Mouse (Mus musculus) mouse embryonic stem cell (cell line): ENCODE data around the gene 3110082J24Rik.
"Not testable (repeated sequence)": the region's sequence is repeated elsewhere in the genome, so short reads cannot be mapped to it uniquely, and the experiment has no call there.

Source experiments
- in situ Hi-C, 2 experiments: fragments of 300-500 bp; cut with MboI; formaldehyde crosslinking; loops; 1 replicate in 1 of 2; 3 replicates in 1 of 2; pipeline ENCODE4 v1.14.3; 2019 to 2020; ENCODE audit warnings: low sequenced_read_pairs in 2 of 2, low pct_unique_long_range_greater_than_20kb in 1 of 2, mixed read lengths in 1 of 2; ENCODE audit not compliant: unreplicated experiment in 1 of 2

3110082J24Rik gene

DNA sequence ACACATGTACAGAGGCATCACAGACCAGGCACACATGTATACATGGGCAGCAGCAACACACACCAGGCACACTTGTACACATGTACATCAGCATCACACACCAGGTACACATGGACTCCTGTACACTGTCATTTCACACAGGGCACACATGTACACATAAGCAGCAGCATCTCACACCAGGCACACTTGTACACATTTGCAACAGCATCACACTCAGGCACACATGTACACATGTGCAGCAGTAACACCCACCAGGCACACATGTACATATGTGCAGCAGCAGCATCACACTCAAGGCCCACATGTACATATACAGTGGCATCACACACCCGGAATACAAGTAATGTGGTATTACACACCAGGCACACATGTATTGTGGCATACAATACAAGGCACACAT lies 7.6 kb downstream of the 3110082J24Rik start:
- in situ Hi-C loops = no loop called here

DNA sequence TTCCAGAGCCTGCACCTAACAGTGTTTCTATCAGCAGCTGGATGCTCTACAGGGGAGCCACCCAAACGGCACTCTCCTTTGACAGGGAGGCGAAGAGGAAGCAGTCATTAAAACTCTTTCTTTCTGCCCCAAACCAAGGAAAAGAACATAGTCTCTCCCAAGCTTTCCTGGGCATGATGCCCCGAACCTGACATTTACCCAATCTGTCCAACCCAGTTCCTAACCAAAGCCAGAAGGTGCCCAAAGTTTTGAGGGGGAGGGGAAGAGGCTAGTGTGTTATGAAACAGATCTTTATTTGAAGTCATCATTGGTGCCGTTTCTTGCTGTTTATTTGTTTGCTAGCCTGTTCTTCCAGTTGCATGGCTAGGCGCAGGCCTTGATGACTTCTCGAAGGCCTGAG lies 10.2 kb downstream of the 3110082J24Rik start:
- in situ Hi-C loops = no loop called here

GRCm38 (mm10) chr5:30094399-30094798 lies 11.5 kb downstream of the 3110082J24Rik start:
- in situ Hi-C loops = no loop called here

DNA sequence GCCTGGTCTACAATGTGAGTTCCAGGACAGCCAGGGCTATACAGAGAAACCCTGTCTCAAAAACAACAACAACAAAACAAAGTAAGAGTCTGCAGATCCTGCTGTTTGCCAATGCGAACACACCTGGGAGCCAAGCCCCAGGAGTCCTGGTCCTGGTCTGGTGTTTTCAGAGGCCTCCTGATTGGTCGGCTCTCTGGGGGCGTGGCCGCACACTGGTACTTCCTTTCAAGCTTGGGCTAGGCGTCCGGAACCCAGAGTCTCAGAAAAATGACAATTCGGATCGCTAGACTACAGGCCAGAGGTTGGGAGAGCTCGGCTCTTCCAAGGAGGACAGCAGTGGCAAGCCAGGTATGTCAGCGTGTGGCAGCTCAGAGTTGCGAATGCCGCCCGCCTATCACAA lies 13.2 kb downstream of the 3110082J24Rik start:
- in situ Hi-C loops = no loop called here

- in situ Hi-C loops = no loop called here
Measured at GRCm38 (mm10) chr5:30072825-30073821, 32.8 kb downstream of the 3110082J24Rik start, which contains the start of gene Tyms. TSS of gene Tyms (minus strand) at chr5:30073617.

DNA sequence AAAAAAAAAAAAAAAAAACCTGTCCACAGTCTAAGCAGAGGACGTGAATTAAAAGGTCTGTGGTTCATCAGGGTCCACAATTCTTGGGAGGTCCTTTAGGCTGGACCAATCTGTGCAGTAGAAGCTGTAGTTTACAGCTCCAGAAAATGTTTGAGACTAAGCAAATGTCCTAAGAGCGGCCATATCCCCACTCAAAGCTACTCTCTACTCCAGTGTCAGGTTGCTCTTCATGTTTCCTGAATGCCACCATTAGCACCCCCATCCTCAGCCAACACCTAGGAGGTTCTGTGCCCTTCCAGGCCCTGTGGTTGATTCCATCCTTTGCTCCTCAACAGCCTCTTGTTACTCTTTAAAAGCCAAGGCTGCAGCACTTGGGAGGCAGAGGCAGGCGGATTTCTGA lies 33.5 kb downstream of the 3110082J24Rik start:
- in situ Hi-C loops = no loop called here

- in situ Hi-C loops = no loop called here
Measured at GRCm38 (mm10) chr5:30071677-30072076, 34.2 kb downstream of the 3110082J24Rik start.

GRCm38 (mm10) chr5:30067726-30068125 lies 38.2 kb downstream of the 3110082J24Rik start:
- in situ Hi-C loops = no loop called here

DNA sequence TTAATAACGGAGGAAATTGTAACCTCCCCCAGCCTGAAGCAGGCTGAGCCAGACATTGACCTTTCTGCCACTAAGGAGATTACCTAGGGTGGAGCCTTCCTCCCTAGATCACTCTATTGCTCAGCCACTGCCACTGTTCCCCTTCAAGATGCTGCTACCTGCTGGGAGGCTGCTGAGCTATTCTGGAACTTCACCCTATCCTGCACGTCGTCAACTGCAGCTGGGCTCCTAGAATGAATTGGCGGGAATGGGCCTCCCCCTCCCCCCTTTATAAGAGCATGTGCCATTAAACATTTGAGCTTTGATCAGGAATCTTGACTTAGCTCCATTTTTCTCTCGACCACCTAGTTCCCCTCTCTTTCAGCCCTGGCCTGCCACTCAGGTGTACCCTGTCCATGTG lies 46.3 kb downstream of the 3110082J24Rik start:
- in situ Hi-C loops = not testable (repeated sequence)

- in situ Hi-C loops = no loop called here
Measured at GRCm38 (mm10) chr5:30058216-30058731, 47.6 kb downstream of the 3110082J24Rik start.
